Mouse (Mus musculus) MEL (cell line): ENCODE data around the gene Ubash3b.

Source experiments
- NRF1 ChIP-seq: IDR thresholded peaks from 2 replicates; pipeline ENCODE4 v1.6.1; 2014; ENCODE audit warnings: low read depth, mild to moderate bottlenecking, inconsistent platforms, low read length, improper control_type of control experiment, moderate library complexity; ENCODE audit not compliant: poor library complexity, insufficient read depth, severe bottlenecking
- POLR2A ChIP-seq, 2 experiments: IDR thresholded peaks; 2 replicates each; pipeline ENCODE4 v1.6.1; 2011 to 2012; ENCODE audit warnings: low read length in 2 of 2, mild to moderate bottlenecking in 2 of 2, control low read depth in 1 of 2, improper control_type of control experiment in 1 of 2, low read depth in 1 of 2, moderate library complexity in 1 of 2; ENCODE audit not compliant: control insufficient read depth in 1 of 2, insufficient read depth in 1 of 2, poor library complexity in 1 of 2

- TF ChIP-seq NRF1 = no peak
- TF ChIP-seq POLR2A (IDR thresholded peaks at IDR 0.05; ENCODE audit: control insufficient read depth in 1 of 2, insufficient read depth in 1 of 2, low read depth in 1 of 2, low read length in 2 of 2, poor library complexity in 1 of 2) = no peak
Measured at GRCm38 (mm10) chr9:41122390-41123110, 38.9 kb downstream of the Ubash3b start.
